Mouse (Mus musculus): ENCODE measurements around the gene Ltf.

GRCm38 (mm10) chr9:111086995-111087606 lies 68.0 kb downstream of the Ltf start:
- TF ChIP-seq CTCF (IDR thresholded peaks at IDR 0.05; ENCODE audit: low read depth) (no peak), EP300 (IDR thresholded peaks at IDR 0.05; ENCODE audit: low read depth) (no peak)
